Mouse (Mus musculus): ENCODE data around the gene Lcn9.
"Not testable (repeated sequence)": the region's sequence is repeated elsewhere in the genome, so short reads cannot be mapped to it uniquely, and the experiment has no call there.

Lcn9 gene

DNA sequence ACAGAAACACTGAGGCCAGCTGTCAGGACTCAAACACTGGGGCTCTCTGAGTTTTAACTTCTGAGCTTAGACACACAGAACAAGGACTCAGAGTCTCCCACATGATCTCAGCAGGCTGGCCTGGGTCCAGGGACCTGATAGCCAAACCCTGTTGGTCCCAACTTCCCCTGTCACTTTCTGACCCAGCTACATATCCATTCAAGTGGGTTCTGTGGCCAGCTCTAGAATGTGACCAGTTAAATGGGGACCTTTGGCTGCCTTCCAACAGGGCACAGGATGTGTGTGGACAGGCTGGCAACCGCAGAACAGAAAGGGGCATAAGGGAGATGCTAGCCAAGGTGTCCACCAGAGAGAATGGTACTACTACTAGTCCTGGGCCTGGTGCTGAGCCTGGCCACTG is at the start of gene Lcn9:
Gene Lcn9 (plus strand): TSS at position 348 of the 400 bp plus-strand sequence.
- DNase-seq (ENCODE audit: low read depth, low spot score) = no peak

GRCm38 (mm10) chr2:25773507-25773906 is 49.4 kb upstream of the Lcn9 start:
- no peak for DNase-seq (ENCODE audit: low read depth, low spot score)

GRCm38 (mm10) chr2:25774640-25775039 is 48.3 kb upstream of the Lcn9 start:
- DNase-seq (ENCODE audit: low read depth, low spot score) = no peak

- no peak for DNase-seq (ENCODE audit: low read depth, low spot score)
Measured at GRCm38 (mm10) chr2:25775991-25776390, 47.0 kb upstream of the Lcn9 start.

DNA sequence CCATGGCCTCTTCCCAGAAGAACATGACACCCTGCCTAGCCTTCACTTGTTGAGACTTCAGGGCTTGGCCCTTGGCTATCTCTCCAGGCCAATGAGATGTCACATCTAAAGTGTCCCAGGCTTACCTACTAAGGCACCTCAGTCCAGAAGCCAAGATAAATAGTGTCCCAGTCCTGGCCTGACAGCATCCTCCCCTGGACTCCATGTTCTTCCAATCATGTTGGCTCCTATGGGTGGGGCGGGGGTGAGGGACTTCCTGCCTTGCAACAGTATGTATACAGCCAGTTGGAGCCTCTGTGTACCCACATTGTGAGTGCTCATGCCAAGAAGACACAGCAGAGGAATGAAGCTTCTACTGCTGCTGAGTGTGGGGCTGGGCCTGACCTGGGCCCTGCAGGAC is 46.2 kb upstream of the Lcn9 start, which contains the start of gene Lcn11:
Gene Lcn11 (plus strand): TSS at position 301 of the 400 bp plus-strand sequence.
- DNase-seq (ENCODE audit: low read depth, low spot score) = no peak

- DNase-seq (ENCODE audit: low read depth, low spot score) = no peak
Measured at GRCm38 (mm10) chr2:25779076-25779475, 43.9 kb upstream of the Lcn9 start.

DNA sequence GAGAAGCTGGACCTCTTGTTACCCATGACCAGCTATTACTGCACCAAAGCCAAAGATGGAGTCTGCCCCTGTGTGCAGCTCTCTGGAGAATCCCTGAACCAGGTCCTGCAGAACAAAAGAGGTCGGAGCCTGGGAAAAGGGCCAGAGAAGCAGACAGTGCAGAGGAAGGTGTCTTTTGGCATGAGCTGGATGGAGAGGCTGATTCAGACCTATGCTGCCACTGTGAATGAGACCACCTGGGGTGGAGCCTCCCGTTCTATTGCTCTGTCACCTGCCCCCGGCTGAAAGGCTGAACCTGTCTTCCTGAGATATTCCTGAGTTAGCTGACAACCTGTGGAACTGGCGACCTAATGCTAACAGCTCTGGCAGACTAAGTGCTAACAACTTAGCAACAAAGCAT is 42.0 kb upstream of the Lcn9 start:
- DNase-seq (ENCODE audit: low read depth, low spot score) = no peak

- no peak for DNase-seq (ENCODE audit: low read depth, low spot score)
Measured at GRCm38 (mm10) chr2:25781957-25782356, 41.0 kb upstream of the Lcn9 start, which contains the start of gene Gm13539. Gm13539 (plus strand) TSS chr2:25782257.

- no peak for DNase-seq (ENCODE audit: low read depth, low spot score)
Measured at GRCm38 (mm10) chr2:25785573-25786322, 37.2 kb upstream of the Lcn9 start.

DNA sequence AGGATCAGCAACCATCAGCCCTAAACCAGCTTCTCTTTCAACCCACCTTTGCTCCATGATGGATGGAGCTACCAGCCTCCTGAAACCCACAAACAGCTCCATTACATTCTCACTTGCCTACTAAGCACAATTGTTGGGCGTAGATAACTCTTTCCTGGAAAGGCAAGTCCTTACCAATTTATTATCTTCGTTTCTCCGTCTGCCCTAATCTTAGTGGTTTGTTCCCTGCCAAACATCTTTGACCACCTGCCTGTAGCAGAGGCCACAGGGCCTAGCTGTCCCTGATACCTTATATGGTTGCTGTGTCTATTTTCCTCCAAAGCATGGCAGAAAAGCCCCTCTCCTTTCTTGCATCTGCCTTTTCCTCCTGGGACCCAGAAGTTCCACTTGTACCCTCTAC is 33.9 kb upstream of the Lcn9 start:
- DNase-seq (ENCODE audit: low read depth, low spot score) = no peak

DNA sequence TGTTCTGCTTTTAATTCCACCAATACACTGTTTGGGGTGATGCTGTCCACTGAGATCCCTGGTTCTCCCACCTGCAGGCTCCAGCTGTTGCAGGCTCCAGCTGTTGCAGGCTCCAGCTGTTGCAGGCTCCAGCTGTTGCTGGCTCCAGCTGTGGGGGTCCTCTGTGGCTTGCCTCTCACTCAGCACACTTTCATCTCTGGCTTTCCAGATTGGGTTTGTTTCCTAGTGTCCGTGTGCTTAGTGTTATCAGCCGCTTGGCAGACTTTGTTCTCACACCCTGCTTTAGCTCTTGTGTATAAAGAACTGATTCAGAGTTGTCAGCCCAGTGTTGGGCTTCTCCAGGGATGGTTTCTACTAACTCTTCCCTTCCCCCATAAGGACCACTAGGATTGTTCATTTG is 25.3 kb upstream of the Lcn9 start:
- no peak for DNase-seq (ENCODE audit: low read depth, low spot score)

DNA sequence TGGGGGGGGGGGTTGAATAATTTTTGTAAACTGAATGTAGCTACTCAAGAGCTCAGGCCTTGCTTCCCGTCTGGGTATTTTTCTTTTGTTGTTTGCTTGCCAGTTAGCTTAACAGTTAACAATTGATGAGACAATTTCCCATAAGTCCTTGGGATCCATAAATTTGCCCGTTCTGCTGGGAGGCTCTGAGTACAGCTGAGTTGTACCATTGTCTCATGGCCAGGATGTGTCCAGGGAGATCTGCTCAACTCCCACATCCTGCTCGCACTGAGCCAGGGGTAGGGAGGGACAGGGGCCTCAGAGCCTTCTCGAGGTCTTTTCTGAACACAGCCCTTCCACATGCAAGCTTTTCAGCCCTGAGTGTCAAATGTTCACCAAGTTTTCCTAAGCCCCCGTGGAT is 24.9 kb upstream of the Lcn9 start:
- DNase-seq (ENCODE audit: low read depth, low spot score) = no peak

DNA sequence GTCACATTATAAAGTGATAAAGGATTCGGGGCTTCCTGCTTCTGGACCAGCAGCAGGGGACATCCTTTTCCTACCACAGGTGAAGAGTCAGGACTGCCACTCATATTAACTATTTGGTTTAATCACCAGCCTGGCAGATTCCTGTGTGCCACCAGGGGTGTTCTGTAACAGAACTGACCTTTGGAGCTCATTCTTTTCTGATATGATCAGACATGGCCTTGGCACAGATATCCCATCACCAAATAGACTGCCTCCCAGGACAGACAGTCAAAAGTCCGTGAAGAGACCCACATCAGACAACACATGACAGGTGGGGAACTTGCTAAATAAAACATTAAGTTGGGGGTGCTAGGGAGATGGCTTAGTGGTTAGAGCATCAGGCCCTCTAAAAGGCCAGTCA is 11.2 kb upstream of the Lcn9 start:
- DNase-seq (ENCODE audit: low read depth, low spot score) = no peak

- no peak for DNase-seq (ENCODE audit: low read depth, low spot score)
Measured at GRCm38 (mm10) chr2:25813364-25813763, 9.6 kb upstream of the Lcn9 start.

- not testable (repeated sequence) for DNase-seq (ENCODE audit: low read depth, low spot score)
Measured at GRCm38 (mm10) chr2:25815748-25816147, 7.2 kb upstream of the Lcn9 start, which contains the start of gene Glt6d1. Glt6d1 (minus strand) TSS chr2:25815848.

- DNase-seq (ENCODE audit: low read depth, low spot score) = no peak
Measured at GRCm38 (mm10) chr2:25824751-25825150, 1.8 kb downstream of the Lcn9 start.

- DNase-seq (ENCODE audit: low read depth, low spot score) = peak; percentile 41
Measured at GRCm38 (mm10) chr2:25828344-25828947, 5.5 kb downstream of the Lcn9 start.

DNA sequence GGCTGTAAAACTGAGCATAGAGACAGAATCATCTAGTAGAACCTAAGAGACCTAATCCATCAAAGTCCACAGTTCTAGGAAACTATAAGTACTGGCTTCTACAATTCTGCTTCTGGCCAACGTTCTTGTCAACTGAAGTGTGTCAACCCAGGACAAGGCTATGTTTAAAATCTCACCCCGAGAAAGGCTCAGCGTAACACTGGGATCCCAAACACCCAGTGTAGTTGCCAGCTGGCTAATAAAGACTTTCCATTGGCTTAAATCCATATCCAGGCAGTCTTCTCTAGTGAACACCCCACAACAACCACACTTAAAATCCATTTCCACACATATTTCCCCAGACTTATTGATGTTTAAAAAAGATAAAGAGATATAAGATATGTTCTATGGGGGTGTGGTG is 7.8 kb downstream of the Lcn9 start:
- DNase-seq (ENCODE audit: low read depth, low spot score) = no peak

- DNase-seq (ENCODE audit: low read depth, low spot score) = peak; percentile 79
Measured at GRCm38 (mm10) chr2:25836291-25836690, 13.3 kb downstream of the Lcn9 start.

DNA sequence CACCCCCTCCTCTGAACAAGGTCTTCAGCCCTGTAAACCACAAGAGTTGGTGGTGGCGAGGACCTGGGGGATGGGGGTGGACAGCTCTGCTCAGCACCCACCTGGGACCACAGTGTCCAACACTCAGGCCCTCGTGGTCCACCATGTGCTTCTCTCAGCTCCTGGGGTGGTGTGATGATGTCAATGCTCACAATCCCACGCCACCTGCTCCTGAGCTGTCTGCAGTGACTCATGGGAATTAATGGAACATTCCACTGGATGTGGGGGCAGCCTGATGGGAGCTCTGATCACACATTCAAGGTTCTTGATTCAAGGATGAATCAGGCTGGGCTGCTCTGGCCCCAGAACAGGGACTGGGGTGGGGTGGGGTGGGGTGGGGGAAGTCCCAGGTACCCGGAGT is 19.2 kb downstream of the Lcn9 start:
- DNase-seq (ENCODE audit: low read depth, low spot score) = no peak

DNA sequence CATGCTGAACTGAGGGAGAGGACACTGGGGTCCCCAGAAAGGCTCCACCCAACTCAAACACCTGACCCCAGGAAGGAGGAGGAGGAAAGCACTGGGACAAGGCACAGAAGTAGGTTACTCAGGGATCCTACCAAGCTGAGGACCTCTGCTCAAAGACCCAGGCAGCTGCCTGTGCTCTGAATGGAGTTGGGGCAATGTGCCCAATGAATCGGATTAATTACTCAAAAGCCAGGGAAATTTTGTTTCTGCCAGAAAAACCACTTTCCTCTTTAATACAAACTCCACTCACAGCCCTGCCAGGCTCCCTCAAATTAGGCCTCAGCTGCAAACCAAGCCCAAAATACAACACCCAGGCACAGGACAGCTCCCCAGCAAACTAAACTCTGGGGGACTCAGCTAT is 19.8 kb downstream of the Lcn9 start:
- DNase-seq (ENCODE audit: low read depth, low spot score) = no peak

GRCm38 (mm10) chr2:25844097-25844496 is 21.1 kb downstream of the Lcn9 start:
- no peak for DNase-seq (ENCODE audit: low read depth, low spot score)

- DNase-seq (ENCODE audit: low read depth, low spot score) = no peak
Measured at GRCm38 (mm10) chr2:25846516-25846915, 23.6 kb downstream of the Lcn9 start.
